Mouse (Mus musculus) liver, embryonic 15.5 days (tissue): ENCODE results near the gene Cxcr5. TPM values are rescaled to one million over a fixed set of nuclear protein-coding genes. Genes with fewer than 3 reads are reported as not detected.
A peak's percentile ranks its signal among the peaks of the same experiment; 100 is the strongest.

Source experiments
- ATAC-seq: fragments of 200-750 bp; cut with Nextera tagmentation; 2 replicates; pipeline ENCODE4 v1.8.0; 2017; ENCODE audit warnings: moderate number of reproducible peaks, mild to moderate bottlenecking, moderate library complexity; ENCODE audit not compliant: insufficient read depth
- H3K27ac ChIP-seq: fragments of 300-500 bp; sonication (generic); replicated peaks from 2 replicates; pipeline ENCODE4 v1.5.1; 2015; ENCODE audit warnings: mild to moderate bottlenecking, inconsistent platforms
- H3K27me3 ChIP-seq: fragments of 300-500 bp; sonication (generic); 2 replicates; pipeline ENCODE4 v1.6.1; 2015; ENCODE audit warnings: mild to moderate bottlenecking, inconsistent platforms
- H3K36me3 ChIP-seq: fragments of 300-500 bp; sonication (generic); replicated peaks from 2 replicates; pipeline ENCODE4 v1.6.1; 2015; ENCODE audit warnings: moderate library complexity, mild to moderate bottlenecking, inconsistent platforms
- H3K4me1 ChIP-seq: fragments of 300-500 bp; sonication (generic); replicated peaks from 2 replicates; pipeline ENCODE4 v1.6.1; 2015; ENCODE audit warnings: inconsistent platforms
- H3K4me2 ChIP-seq: fragments of 300-500 bp; sonication (generic); 2 replicates; pipeline ENCODE4 v1.6.1; 2015; ENCODE audit warnings: moderate library complexity, mild to moderate bottlenecking, inconsistent platforms
- H3K4me3 ChIP-seq: fragments of 300-500 bp; sonication (generic); replicated peaks from 2 replicates; pipeline ENCODE4 v1.5.1; 2015; ENCODE audit warnings: mild to moderate bottlenecking, inconsistent platforms
- H3K9ac ChIP-seq: fragments of 300-500 bp; sonication (generic); 2 replicates; pipeline ENCODE4 v1.6.1; 2015; ENCODE audit warnings: moderate library complexity, mild to moderate bottlenecking, inconsistent platforms
- H3K9me3 ChIP-seq: fragments of 300-500 bp; sonication (generic); replicated peaks from 2 replicates; pipeline ENCODE4 v1.6.1; 2016; ENCODE audit warnings: inconsistent platforms
- WGBS: fragments of 180-500 bp; shearing (Covaris S2); methylation state at CpG from one replicate; pipeline ENCODE4 v1.1.7; 2015; ENCODE audit warnings: mixed read lengths; ENCODE audit not compliant: insufficient replicate concordance; 5-methylcytosine and 5-hydroxymethylcytosine counted together
- polyA plus RNA-seq: library from polyadenylated mRNA; unstranded; fragments of >200 nt; fragmentation: Nextera tagmentation; extraction: Ambion mirVana; gene quantifications from 2 replicates; pipeline ENCODE4 v1.2.1, GENCODE M21; 2015

Gene Cxcr5
- polyA plus RNA-seq, 1 experiment from 2014 or later: not detected

GRCm38 (mm10) chr9:44599616-44600015 is 37.9 kb upstream of the Cxcr5 start:
- WGBS: 53% methylated on average over 5 of the region's 6 CpGs
- Histone ChIP-seq H3K9ac (no peak overlapping the region), H3K4me1 (peaks cover 29% of the 10 kb centered on the region), H3K4me2 (no peak overlapping the region), H3K4me3 (no peak overlapping the region), H3K27me3 (peaks cover 18% of the 10 kb centered on the region), H3K27ac (no peak overlapping the region), H3K9me3 (no peaks in the 10 kb centered on the region), H3K36me3 (no peaks in the 10 kb centered on the region)
- ATAC-seq: no peak

- Histone ChIP-seq H3K4me2 (peak overlapping the region; percentile 39), H3K4me3 (no peak overlapping the region), H3K4me1 (peaks cover 29% of the 10 kb centered on the region), H3K27ac (no peak overlapping the region), H3K9me3 (no peaks in the 10 kb centered on the region), H3K27me3 (peaks cover 18% of the 10 kb centered on the region), H3K36me3 (no peaks in the 10 kb centered on the region), H3K9ac (no peak overlapping the region)
- 21% methylated on average over 18 of the region's 18 CpGs for WGBS
- no peak for ATAC-seq
Measured at GRCm38 (mm10) chr9:44598899-44599495, 37.3 kb upstream of the Cxcr5 start.

DNA sequence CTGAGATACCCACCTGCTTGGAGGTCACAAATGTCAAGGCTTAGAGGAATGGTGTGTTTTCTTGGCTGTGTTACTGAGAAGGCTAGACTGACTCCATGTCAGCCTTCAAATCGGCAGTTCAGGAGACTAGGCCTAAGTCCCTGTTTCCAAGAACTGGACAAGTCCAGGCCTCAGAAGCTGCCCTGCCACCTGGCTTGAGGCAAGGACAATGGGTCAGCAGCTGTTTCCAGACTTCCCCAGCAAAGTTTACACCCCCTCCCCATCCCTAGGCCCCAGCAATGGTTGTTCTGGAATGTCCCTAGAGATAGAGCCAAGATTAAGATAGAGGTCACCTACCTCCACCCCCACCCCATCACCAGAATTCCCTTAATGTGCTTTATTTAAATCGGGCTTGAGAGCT is 36.1 kb upstream of the Cxcr5 start:
- no peaks in the 10 kb centered on the region for H3K9me3 ChIP-seq
- H3K4me3 ChIP-seq: no peak overlapping the region
- H3K9ac ChIP-seq: no peak overlapping the region
- ATAC-seq: no peak
- H3K27ac ChIP-seq: no peak overlapping the region
- no peak overlapping the region for H3K4me2 ChIP-seq
- peaks cover 20% of the 10 kb centered on the region for H3K4me1 ChIP-seq
- H3K27me3 ChIP-seq: peaks cover 18% of the 10 kb centered on the region
- WGBS: 76% methylated on average over 2 of the region's 2 CpGs
- no peaks in the 10 kb centered on the region for H3K36me3 ChIP-seq

DNA sequence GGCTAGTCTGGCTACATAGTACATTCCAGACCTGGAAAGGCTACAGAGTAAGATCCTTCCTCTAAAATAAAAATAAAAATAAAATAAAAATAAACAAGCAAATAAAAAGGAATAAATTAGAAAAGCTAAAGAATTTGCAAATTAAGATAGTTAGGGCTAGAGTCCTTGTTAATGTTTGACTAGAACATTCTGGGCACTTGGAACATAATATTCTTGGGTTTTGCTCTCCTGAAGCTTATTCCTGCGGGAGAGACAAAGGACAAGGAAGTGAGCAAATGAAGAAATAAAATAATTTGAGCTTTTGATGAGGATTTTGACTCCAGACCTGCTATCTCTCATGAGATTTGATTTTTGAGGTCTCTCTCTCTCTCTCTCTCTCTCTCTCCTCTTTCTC is 33.9 kb upstream of the Cxcr5 start:
- H3K4me3 ChIP-seq: no peak overlapping the region
- WGBS: 65% methylated on average over 1 of the region's 1 CpGs
- no peak overlapping the region for H3K9ac ChIP-seq
- H3K9me3 ChIP-seq: no peaks in the 10 kb centered on the region
- H3K4me1 ChIP-seq: peaks cover 21% of the 10 kb centered on the region
- ATAC-seq: no peak
- H3K27ac ChIP-seq: no peak overlapping the region
- no peaks in the 10 kb centered on the region for H3K36me3 ChIP-seq
- peaks cover 18% of the 10 kb centered on the region for H3K27me3 ChIP-seq
- H3K4me2 ChIP-seq: no peak overlapping the region

- 69% methylated on average over 9 of the region's 9 CpGs for WGBS
- no peak overlapping the region for H3K4me2 ChIP-seq
- H3K27me3 ChIP-seq: peaks cover 18% of the 10 kb centered on the region
- no peaks in the 10 kb centered on the region for H3K36me3 ChIP-seq
- H3K27ac ChIP-seq: no peak overlapping the region
- no peak overlapping the region for H3K4me3 ChIP-seq
- ATAC-seq: no peak
- H3K4me1 ChIP-seq: peaks cover 21% of the 10 kb centered on the region
- no peaks in the 10 kb centered on the region for H3K9me3 ChIP-seq
- H3K9ac ChIP-seq: no peak overlapping the region
Measured at GRCm38 (mm10) chr9:44594901-44595536, 33.3 kb upstream of the Cxcr5 start.

DNA sequence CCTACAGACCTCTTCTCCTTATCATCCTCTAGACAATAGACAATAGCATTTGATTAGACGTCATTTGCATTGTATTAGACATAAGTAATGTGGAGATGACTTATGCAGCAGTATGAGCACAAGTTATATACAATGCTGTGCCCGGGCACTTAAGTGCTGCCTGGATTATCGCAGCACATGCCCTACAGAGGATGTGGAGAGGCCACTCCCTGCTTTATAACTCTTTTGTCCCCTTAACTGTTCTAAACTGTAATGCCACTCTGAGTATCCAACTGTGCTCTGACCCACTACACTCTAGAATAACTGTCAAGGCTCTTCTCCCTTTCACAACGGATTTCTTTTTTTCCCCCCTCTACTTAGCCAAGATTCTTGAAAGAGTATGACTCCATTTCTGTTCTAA is 32.2 kb upstream of the Cxcr5 start:
- no peak for ATAC-seq

DNA sequence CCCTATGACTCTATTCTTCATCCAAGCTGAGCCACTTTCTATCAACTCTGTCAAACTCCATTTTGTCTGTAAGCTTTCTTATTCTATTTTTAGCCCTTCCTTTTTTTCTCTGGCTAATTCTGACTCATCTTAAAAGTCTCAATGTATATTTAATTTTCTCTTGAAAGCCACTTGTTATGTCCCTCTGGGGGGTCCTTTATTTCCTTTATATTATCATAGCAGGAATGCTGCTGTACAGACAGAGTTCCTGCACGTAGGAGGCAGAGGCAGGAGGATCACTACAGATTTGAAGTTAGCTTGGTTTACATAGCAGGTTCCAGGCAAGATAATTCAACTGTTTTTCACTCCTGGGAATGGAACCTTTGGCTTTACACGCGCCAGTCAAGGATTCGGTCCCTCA is 31.5 kb upstream of the Cxcr5 start:
- Histone ChIP-seq H3K27ac (no peak overlapping the region), H3K4me3 (no peak overlapping the region), H3K36me3 (no peaks in the 10 kb centered on the region), H3K4me1 (peaks cover 18% of the 10 kb centered on the region), H3K27me3 (peaks cover 6% of the 10 kb centered on the region; the same call in 1 of the 2 replicates), H3K9me3 (no peaks in the 10 kb centered on the region), H3K4me2 (no peak overlapping the region), H3K9ac (no peak overlapping the region)
- no peak for ATAC-seq
- WGBS: 72% methylated on average over 4 of the region's 4 CpGs

More for the DNA sequence above, 32.2 kb upstream of the Cxcr5 start:
- Histone ChIP-seq H3K9me3 (no peaks in the 10 kb centered on the region), H3K9ac (no peak overlapping the region), H3K4me1 (peaks cover 16% of the 10 kb centered on the region), H3K4me3 (no peak overlapping the region), H3K36me3 (no peaks in the 10 kb centered on the region), H3K27ac (no peak overlapping the region), H3K27me3 (peaks cover 13% of the 10 kb centered on the region), H3K4me2 (no peak overlapping the region)
- 71% methylated on average over 4 of the region's 4 CpGs for WGBS

DNA sequence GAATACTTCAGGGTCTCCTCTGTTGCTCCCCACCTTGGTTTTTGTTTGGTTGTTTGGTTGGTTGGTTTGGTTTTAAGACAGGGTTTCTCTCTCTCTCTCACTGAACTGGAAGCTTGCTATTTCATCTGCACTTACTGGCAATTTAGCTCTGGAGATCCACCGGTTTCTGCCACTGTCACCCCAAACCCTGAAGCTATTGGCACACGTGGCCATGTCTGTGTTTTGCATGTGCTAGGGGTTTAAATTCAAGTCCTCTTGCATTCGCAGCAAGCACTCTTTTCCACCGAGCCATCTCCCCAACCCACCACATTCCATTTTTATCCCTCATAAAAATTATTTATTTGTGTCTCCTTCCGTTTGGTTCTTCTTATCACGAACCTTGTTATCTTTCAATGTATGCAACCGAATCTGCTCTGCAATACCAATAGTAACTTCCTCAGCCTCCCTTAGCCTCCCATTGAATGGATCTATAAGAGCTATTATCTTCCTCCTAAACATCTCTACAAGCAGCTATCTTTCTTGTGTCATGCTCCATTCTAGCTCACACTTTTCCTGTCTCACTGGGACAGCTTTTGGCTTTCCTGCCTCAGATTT is 30.0 kb upstream of the Cxcr5 start:
- no peak for ATAC-seq
- Histone ChIP-seq H3K9me3 (no peaks in the 10 kb centered on the region), H3K9ac (no peak overlapping the region), H3K27ac (no peak overlapping the region), H3K4me2 (no peak overlapping the region), H3K4me3 (no peak overlapping the region), H3K36me3 (no peaks in the 10 kb centered on the region), H3K27me3 (no peaks in the 10 kb centered on the region), H3K4me1 (peaks cover 34% of the 10 kb centered on the region)
- 35% methylated on average over 7 of the region's 7 CpGs for WGBS

DNA sequence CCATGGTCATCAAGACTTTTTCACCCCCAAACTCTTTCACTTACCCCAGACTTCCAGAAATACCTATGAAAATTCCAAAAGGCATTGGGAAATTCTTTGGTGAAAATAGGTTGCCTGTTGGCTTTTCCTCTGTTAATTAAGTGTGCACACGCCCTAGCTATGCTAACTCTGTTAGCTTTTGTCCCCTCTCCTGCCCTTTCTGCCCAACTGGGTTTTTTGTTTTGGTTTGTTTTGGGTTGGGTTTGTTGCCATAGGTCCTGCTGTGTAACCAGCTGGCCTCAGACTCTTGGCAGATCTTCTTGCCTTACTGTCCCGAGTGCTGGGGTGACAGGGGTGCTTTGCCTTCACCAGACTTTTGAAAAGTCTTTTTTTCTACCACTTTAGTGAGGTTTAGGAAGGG is 29.3 kb upstream of the Cxcr5 start:
- Histone ChIP-seq H3K4me3 (no peak overlapping the region), H3K4me1 (peaks cover 37% of the 10 kb centered on the region), H3K27me3 (no peaks in the 10 kb centered on the region), H3K9ac (no peak overlapping the region), H3K36me3 (no peaks in the 10 kb centered on the region), H3K9me3 (no peaks in the 10 kb centered on the region), H3K4me2 (no peak overlapping the region), H3K27ac (no peak overlapping the region)
- WGBS: 47% methylated on average over 2 of the region's 2 CpGs
- ATAC-seq: no peak

DNA sequence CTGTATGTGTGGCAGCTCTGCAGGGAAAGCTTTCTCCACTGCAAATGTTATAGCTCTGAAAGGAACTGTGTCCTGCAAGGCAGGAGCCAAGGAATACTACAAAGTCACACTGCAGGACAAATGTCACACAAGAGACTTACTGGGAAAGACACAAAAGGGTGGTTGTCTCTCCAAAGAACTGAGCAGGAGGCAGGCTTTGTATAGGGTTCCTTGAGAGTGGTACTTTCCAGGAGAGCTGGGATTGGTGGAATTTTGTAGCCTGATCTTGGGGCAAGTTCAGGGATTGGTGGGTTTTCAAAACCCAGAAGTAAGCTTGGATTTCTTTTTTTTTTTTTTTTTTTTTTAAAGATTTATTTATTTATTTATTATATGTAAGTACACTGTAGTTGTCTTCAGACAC is 27.4 kb upstream of the Cxcr5 start:
- H3K27me3 ChIP-seq: no peaks in the 10 kb centered on the region
- no peak for ATAC-seq
- H3K4me2 ChIP-seq: no peak overlapping the region
- peaks cover 41% of the 10 kb centered on the region for H3K4me1 ChIP-seq
- H3K36me3 ChIP-seq: no peaks in the 10 kb centered on the region
- H3K9me3 ChIP-seq: no peaks in the 10 kb centered on the region
- H3K9ac ChIP-seq: no peak overlapping the region
- no peak overlapping the region for H3K4me3 ChIP-seq
- H3K27ac ChIP-seq: no peak overlapping the region

DNA sequence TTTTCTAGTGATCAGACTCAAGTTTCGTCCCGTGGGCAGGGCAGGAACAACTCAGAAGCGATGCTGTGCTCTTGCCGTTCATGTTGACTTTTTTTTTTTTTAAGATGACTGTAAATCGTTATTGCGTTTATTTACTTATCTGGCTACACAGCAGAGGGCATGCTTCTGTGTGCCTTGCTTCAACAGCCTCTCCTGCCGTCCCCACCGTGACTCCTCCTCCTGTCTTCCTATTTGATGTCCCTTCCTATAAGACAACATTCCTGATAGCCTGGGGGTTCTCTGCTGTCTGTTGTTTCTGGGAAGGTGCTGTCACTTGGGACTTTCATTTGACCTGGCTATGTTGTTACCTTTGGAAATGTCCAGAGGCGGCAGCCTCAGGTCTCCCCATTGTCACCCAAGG is 26.9 kb upstream of the Cxcr5 start:
- Histone ChIP-seq H3K4me2 (0 out of 2 replicates have a peak overlapping the region, but pooled peaks have one; percentile 8), H3K9ac (no peak overlapping the region), H3K27me3 (no peaks in the 10 kb centered on the region), H3K36me3 (no peaks in the 10 kb centered on the region), H3K4me3 (no peak overlapping the region), H3K9me3 (no peaks in the 10 kb centered on the region), H3K27ac (no peak overlapping the region), H3K4me1 (peaks cover 41% of the 10 kb centered on the region)
- ATAC-seq: no peak
- 50% methylated on average over 9 of the region's 9 CpGs for WGBS
